Mouse (Mus musculus) left cerebral cortex, postnatal 4 days (tissue): ENCODE measurements around the gene Speer4d. TPM values are rescaled to one million over a fixed set of nuclear protein-coding genes. Genes with fewer than 3 reads are reported as not detected.
"Not testable (repeated sequence)": the region's sequence is repeated elsewhere in the genome, so short reads cannot be mapped to it uniquely, and the experiment has no call there.

Source experiments
- DNase-seq: peaks from one replicate; pipeline ENCODE4 v3.0.0-alpha.2; 2022
- intact Hi-C: fragments of 180-260 bp; cut with DNase I; formaldehyde crosslinking; loops from one replicate; pipeline ENCODE4 v1.15.1; 2025
- total RNA-seq, 2 experiments: library from RNA; stranded (reverse); gene quantifications; 2 replicates each; pipeline ENCODE4 v1.2.3; 2021

Gene Speer4d
- total RNA-seq, 2 experiments from 2014 or later = not detected

- intact Hi-C loops, DNase-seq: not testable (repeated sequence)
Measured at GRCm38 (mm10) chr5:15656959-15657358, 38.1 kb downstream of the Speer4d start, which contains the start of gene 4930572O03Rik. 4930572O03Rik (minus strand) TSS chr5:15657059.

DNA sequence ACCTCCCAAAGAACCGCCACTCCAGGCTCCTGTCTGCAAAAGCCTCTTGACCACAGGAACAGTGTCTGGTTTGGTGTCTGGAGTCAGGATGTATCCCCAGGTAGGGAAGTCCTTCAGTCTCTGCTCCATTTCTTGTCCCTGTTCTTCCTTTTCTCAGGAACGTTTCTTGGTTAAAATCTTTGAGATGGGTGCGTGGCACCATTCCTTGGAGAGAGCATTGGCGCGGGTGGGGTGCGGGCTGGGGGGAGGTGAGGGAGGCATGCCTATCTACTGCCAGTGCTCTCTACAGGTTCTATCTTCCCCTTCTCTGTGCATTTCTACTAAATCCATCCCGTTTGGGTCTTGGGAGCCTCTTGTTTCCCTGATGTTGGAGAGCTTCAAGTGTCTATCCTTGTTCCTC lies 45.0 kb downstream of the Speer4d start:
- intact Hi-C loops = not testable (repeated sequence)
- peak; percentile 1 for DNase-seq

- intact Hi-C loops, DNase-seq: not testable (repeated sequence)
Measured at GRCm38 (mm10) chr5:15670789-15671188, 51.9 kb downstream of the Speer4d start.

Other genes with a start within 250 kb of the Speer4d start
- gene Gm21149, start 142.5 kb upstream of the Speer4d start, total RNA-seq = not detected
- not detected for gene Gm21190, start 89.8 kb upstream of the Speer4d start, total RNA-seq
- gene Gm21083, start 41.7 kb upstream of the Speer4d start, total RNA-seq = not detected
- not detected for gene 4930572O03Rik, start 38.0 kb downstream of the Speer4d start, total RNA-seq
- not detected for gene Speer4c, start 95.2 kb downstream of the Speer4d start, total RNA-seq